Mouse (Mus musculus): ENCODE data around the gene Szrd1.
"Not testable (repeated sequence)": the region's sequence is repeated elsewhere in the genome, so short reads cannot be mapped to it uniquely, and the experiment has no call there.

The Szrd1 gene

GRCm38 (mm10) chr4:141147112-141148008, 7.8 kb upstream of the Szrd1 start, which contains the start of gene Fbxo42:
TSS of gene Fbxo42 (plus strand) at chr4:141147913.
- peak; percentile 94 to 96 for DNase-seq (ENCODE audit: low spot score in 2 of 2)

GRCm38 (mm10) chr4:141146491-141147033, 7.0 kb upstream of the Szrd1 start:
- DNase-seq (ENCODE audit: low spot score in 2 of 2), result no peak

GRCm38 (mm10) chr4:141145124-141145523, 5.5 kb upstream of the Szrd1 start:
- DNase-seq (ENCODE audit: low spot score in 2 of 2), result not testable (repeated sequence)

- peak; percentile 80 to 85 for DNase-seq (ENCODE audit: low spot score in 2 of 2)
Observed at GRCm38 (mm10) chr4:141142285-141142811, 2.8 kb upstream of the Szrd1 start.

- no peak for DNase-seq (ENCODE audit: low spot score in 2 of 2)
Observed at GRCm38 (mm10) chr4:141140967-141141366, 1.4 kb upstream of the Szrd1 start.

- DNase-seq (ENCODE audit: low spot score in 2 of 2), result not testable (repeated sequence)
Observed at GRCm38 (mm10) chr4:141140354-141140753, 779 bp upstream of the Szrd1 start.

- no peak for DNase-seq (ENCODE audit: low spot score in 2 of 2)
Observed at GRCm38 (mm10) chr4:141138425-141139115, 1.0 kb downstream of the Szrd1 start.

GRCm38 (mm10) chr4:141137740-141138139, 1.8 kb downstream of the Szrd1 start:
- not testable (repeated sequence) for DNase-seq (ENCODE audit: low spot score in 2 of 2)

- no peak for DNase-seq (ENCODE audit: low spot score in 2 of 2)
Observed at GRCm38 (mm10) chr4:141136126-141136525, 3.4 kb downstream of the Szrd1 start.

- peak in 1 of 2 experiments; percentile 51 for DNase-seq (ENCODE audit: low spot score in 2 of 2)
Observed at GRCm38 (mm10) chr4:141134751-141135530, 4.6 kb downstream of the Szrd1 start.

- peak; percentile 57 to 69 for DNase-seq (ENCODE audit: low spot score in 2 of 2)
Observed at GRCm38 (mm10) chr4:141134031-141134441, 5.5 kb downstream of the Szrd1 start.

- no peak for DNase-seq (ENCODE audit: low spot score in 2 of 2)
Observed at GRCm38 (mm10) chr4:141133227-141133626, 6.3 kb downstream of the Szrd1 start.

GRCm38 (mm10) chr4:141132191-141132590, 7.4 kb downstream of the Szrd1 start:
- DNase-seq (ENCODE audit: low spot score in 2 of 2), result no peak

- DNase-seq (ENCODE audit: low spot score in 2 of 2), result no peak
Observed at GRCm38 (mm10) chr4:141131531-141132061, 8.0 kb downstream of the Szrd1 start.

- peak; percentile 57 to 68 for DNase-seq (ENCODE audit: low spot score in 2 of 2)
Observed at GRCm38 (mm10) chr4:141130704-141131342, 8.8 kb downstream of the Szrd1 start.

- no peak for DNase-seq (ENCODE audit: low spot score in 2 of 2)
Observed at GRCm38 (mm10) chr4:141129190-141129710, 10.3 kb downstream of the Szrd1 start.

- DNase-seq (ENCODE audit: low spot score in 2 of 2), result no peak
Observed at GRCm38 (mm10) chr4:141123065-141123464, 16.5 kb downstream of the Szrd1 start.

GRCm38 (mm10) chr4:141122663-141123062, 16.9 kb downstream of the Szrd1 start:
- DNase-seq (ENCODE audit: low spot score in 2 of 2), result no peak

- peak; percentile 74 to 84 for DNase-seq (ENCODE audit: low spot score in 2 of 2)
Observed at GRCm38 (mm10) chr4:141120700-141121099, 18.9 kb downstream of the Szrd1 start.

- DNase-seq (ENCODE audit: low spot score in 2 of 2), result no peak
Observed at GRCm38 (mm10) chr4:141118691-141119090, 20.9 kb downstream of the Szrd1 start.

Data from right cerebral cortex, postnatal 10 days (tissue).